Mouse (Mus musculus): ENCODE measurements at regions not wholly inside any gene's neighbourhood (a gene's known extent, or its start where the extent isn't known, plus 50 kb on each side); places are given as distances from the start of the nearest gene placed in this dataset.
"Not testable (repeated sequence)": the region's sequence is repeated elsewhere in the genome, so short reads cannot be mapped to it uniquely, and the experiment has no call there.

DNA sequence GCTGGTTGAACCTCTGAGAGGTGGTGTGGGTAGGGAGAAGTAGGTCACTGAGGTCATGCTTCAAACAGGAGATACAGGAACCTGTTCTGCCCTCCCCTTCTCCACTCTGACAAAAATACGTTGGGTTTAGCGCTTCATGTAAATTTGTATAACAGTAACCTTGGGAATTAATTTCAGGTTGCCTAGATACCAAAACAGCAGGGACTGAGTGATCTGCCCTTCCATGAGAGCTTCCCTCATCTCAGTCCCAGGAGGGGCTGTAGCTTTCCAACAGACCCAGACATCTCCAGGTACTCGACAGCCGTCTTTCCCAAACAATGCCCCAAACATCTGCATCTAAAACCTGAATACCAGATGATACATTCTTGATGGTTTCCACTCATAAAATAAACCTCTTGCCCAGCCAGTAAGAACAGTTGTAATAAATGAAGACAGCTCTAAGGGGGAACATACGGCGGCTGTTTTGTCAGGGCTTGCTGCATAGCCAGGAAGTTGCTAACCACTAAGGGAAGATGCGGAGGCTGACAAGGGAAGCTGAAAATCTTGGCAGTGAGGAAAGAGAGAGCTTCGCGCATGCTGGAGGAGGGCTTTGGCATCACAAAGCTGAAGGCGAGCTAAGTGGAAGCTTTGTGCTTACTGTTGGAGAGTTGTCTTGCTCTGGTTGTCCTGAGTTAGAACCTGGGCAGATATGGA is 137.4 kb upstream of the Daam1 start:
- H3K9me3 ChIP-seq (ENCODE audit: low read length): peaks cover 11% of the 10 kb centered on the region
- H3K36me3 ChIP-seq (ENCODE audit: insufficient read depth, low read length): no peaks in the 10 kb centered on the region
- no peaks in the 10 kb centered on the region for H3K27me3 ChIP-seq (ENCODE audit: insufficient read depth, low read length)
- TF ChIP-seq CTCF (conservative IDR thresholded peaks at IDR 0.05; ENCODE audit: low read length) (no peak), POU5F1 (IDR thresholded peaks at IDR 0.05; ENCODE audit: borderline replicate concordance, low read length) (no peak), NANOG (IDR thresholded peaks at IDR 0.05; ENCODE audit: borderline replicate concordance, low read length) (no peak)
- no peak overlapping the region for H3K4me3 ChIP-seq (replicated peaks; ENCODE audit: low read length)
- no peaks in the 10 kb centered on the region for H3K4me1 ChIP-seq (replicated peaks; ENCODE audit: low read depth, low read length)

- Histone ChIP-seq H3K27me3 (ENCODE audit: insufficient read depth, low read length) (no peaks in the 10 kb centered on the region), H3K36me3 (ENCODE audit: insufficient read depth, low read length) (no peaks in the 10 kb centered on the region), H3K4me3 (replicated peaks; ENCODE audit: low read length) (no peak overlapping the region), H3K9me3 (ENCODE audit: low read length) (peaks cover 14% of the 10 kb centered on the region), H3K4me1 (replicated peaks; ENCODE audit: low read depth, low read length) (peaks cover 7% of the 10 kb centered on the region)
- TF ChIP-seq CTCF (conservative IDR thresholded peaks at IDR 0.05; ENCODE audit: low read length): peak; percentile 53
- TF ChIP-seq NANOG (IDR thresholded peaks at IDR 0.05; ENCODE audit: borderline replicate concordance, low read length): no peak
These were observed 129.1 kb upstream of the Daam1 start for GRCm38 (mm10) chr12:71701753-71702152.

GRCm38 (mm10) chr12:71702181-71702580 is 128.7 kb upstream of the Daam1 start:
- H3K36me3 ChIP-seq (ENCODE audit: insufficient read depth, low read length): no peaks in the 10 kb centered on the region
- peaks cover 14% of the 10 kb centered on the region for H3K9me3 ChIP-seq (ENCODE audit: low read length)
- H3K4me1 ChIP-seq (replicated peaks; ENCODE audit: low read depth, low read length): peaks cover 7% of the 10 kb centered on the region
- H3K27me3 ChIP-seq (ENCODE audit: insufficient read depth, low read length): no peaks in the 10 kb centered on the region
- H3K4me3 ChIP-seq (replicated peaks; ENCODE audit: low read length): no peak overlapping the region
- TF ChIP-seq POU5F1 (IDR thresholded peaks at IDR 0.05; ENCODE audit: borderline replicate concordance, low read length): no peak
- no peak for TF ChIP-seq CTCF (conservative IDR thresholded peaks at IDR 0.05; ENCODE audit: low read length)
- no peak for TF ChIP-seq NANOG (IDR thresholded peaks at IDR 0.05; ENCODE audit: borderline replicate concordance, low read length)

DNA sequence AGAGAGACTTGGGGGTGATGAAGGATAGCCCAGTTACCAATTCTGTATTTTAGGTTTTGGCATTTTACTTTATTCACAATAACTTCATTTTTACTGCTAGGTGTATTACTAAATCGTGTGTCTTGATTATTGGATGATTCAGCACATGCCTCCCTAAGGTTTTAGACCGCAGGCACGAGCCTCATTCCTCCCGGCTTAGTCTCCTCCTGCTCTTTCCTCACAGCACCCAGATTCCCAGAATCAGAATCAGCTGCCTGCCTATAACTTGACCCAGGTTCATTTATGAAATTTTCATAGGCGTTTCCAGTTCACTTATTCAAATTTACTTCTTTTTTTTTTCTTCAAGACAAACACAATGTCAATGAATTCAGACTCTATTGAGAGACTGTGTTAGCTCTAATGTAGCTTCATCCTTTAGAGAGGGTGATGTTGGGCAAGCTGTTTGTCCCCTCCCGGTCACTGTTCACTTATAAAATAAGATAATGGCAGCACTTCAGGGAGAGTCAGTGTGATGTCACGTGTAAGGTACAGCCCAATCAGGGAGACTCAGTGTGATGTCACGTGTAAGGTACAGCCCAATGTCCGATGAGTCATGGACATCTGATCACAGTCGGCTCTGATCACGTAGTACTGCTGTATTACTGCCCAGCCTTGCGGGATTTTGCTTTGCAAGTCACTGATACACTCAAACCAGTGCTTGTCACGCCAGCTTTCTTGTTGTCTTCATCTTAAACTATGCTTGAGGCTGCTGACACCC is 127.6 kb upstream of the Daam1 start:
- Histone ChIP-seq H3K9me3 (ENCODE audit: low read length) (peaks cover 14% of the 10 kb centered on the region), H3K27me3 (ENCODE audit: insufficient read depth, low read length) (no peaks in the 10 kb centered on the region), H3K4me3 (replicated peaks; ENCODE audit: low read length) (no peak overlapping the region), H3K36me3 (ENCODE audit: insufficient read depth, low read length) (no peaks in the 10 kb centered on the region), H3K4me1 (replicated peaks; ENCODE audit: low read depth, low read length) (peaks cover 7% of the 10 kb centered on the region)
- TF ChIP-seq CTCF (conservative IDR thresholded peaks at IDR 0.05; ENCODE audit: low read length) (no peak), POU5F1 (IDR thresholded peaks at IDR 0.05; ENCODE audit: borderline replicate concordance, low read length) (no peak), NANOG (IDR thresholded peaks at IDR 0.05; ENCODE audit: borderline replicate concordance, low read length) (no peak)

GRCm38 (mm10) chr12:71704431-71704830 is 126.4 kb upstream of the Daam1 start:
- Histone ChIP-seq H3K36me3 (ENCODE audit: insufficient read depth, low read length) (no peaks in the 10 kb centered on the region), H3K27me3 (ENCODE audit: insufficient read depth, low read length) (peaks cover under 1% of the 10 kb centered on the region; the same call in 1 of the 2 replicates), H3K4me3 (replicated peaks; ENCODE audit: low read length) (no peak overlapping the region), H3K4me1 (replicated peaks; ENCODE audit: low read depth, low read length) (peaks cover 7% of the 10 kb centered on the region), H3K9me3 (ENCODE audit: low read length) (peaks cover 6% of the 10 kb centered on the region)
- no peak for TF ChIP-seq NANOG (IDR thresholded peaks at IDR 0.05; ENCODE audit: borderline replicate concordance, low read length)
- no peak for TF ChIP-seq POU5F1 (IDR thresholded peaks at IDR 0.05; ENCODE audit: borderline replicate concordance, low read length)
- TF ChIP-seq CTCF (conservative IDR thresholded peaks at IDR 0.05; ENCODE audit: low read length): no peak

- no peaks in the 10 kb centered on the region for H3K36me3 ChIP-seq (ENCODE audit: insufficient read depth, low read length)
- H3K27me3 ChIP-seq (ENCODE audit: insufficient read depth, low read length): peaks cover 3% of the 10 kb centered on the region; the same call in 1 of the 2 replicates
- no peaks in the 10 kb centered on the region for H3K9me3 ChIP-seq (ENCODE audit: low read length)
- TF ChIP-seq POU5F1 (IDR thresholded peaks at IDR 0.05; ENCODE audit: borderline replicate concordance, low read length) (no peak), CTCF (conservative IDR thresholded peaks at IDR 0.05; ENCODE audit: low read length) (peak; percentile 97), NANOG (IDR thresholded peaks at IDR 0.05; ENCODE audit: borderline replicate concordance, low read length) (no peak)
- H3K4me3 ChIP-seq (replicated peaks; ENCODE audit: low read length): no peak overlapping the region
- peaks cover 4% of the 10 kb centered on the region; the same call in 1 of the 2 replicates for H3K4me1 ChIP-seq (replicated peaks; ENCODE audit: low read depth, low read length)
These were observed 123.0 kb upstream of the Daam1 start for GRCm38 (mm10) chr12:71707727-71708369.

- Histone ChIP-seq H3K27me3 (ENCODE audit: insufficient read depth, low read length) (peaks cover 2% of the 10 kb centered on the region; the same call in 1 of the 2 replicates), H3K36me3 (ENCODE audit: insufficient read depth, low read length) (no peaks in the 10 kb centered on the region), H3K4me1 (replicated peaks; ENCODE audit: low read depth, low read length) (peaks cover 21% of the 10 kb centered on the region), H3K4me3 (replicated peaks; ENCODE audit: low read length) (no peak overlapping the region), H3K9me3 (ENCODE audit: low read length) (no peaks in the 10 kb centered on the region)
- TF ChIP-seq POU5F1 (IDR thresholded peaks at IDR 0.05; ENCODE audit: borderline replicate concordance, low read length) (no peak), CTCF (conservative IDR thresholded peaks at IDR 0.05; ENCODE audit: low read length) (no peak), NANOG (IDR thresholded peaks at IDR 0.05; ENCODE audit: borderline replicate concordance, low read length) (no peak)
These were observed 116.3 kb upstream of the Daam1 start for GRCm38 (mm10) chr12:71714606-71715005.

DNA sequence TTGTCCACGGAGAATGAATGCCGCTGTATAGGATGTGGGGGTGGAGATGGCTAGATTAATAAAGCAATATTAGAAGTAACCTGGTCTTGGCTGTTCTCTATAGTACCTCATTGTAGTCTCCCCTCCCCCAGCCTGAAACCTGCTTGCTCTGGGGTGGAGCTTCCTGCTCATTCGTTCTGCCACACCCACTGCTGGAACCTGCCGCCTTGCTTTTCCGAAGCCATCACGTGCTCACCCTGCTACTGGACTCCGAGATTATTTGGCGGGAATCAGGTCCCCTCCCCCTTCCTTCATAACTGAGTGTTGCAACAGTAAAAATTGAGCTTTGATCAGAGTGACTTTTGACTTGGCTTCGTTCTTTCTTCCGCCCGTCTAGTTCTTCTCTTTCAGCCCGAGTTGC is 112.5 kb upstream of the Daam1 start:
- not testable (repeated sequence) for H3K36me3 ChIP-seq (ENCODE audit: insufficient read depth, low read length); H3K9me3 ChIP-seq (ENCODE audit: low read length); H3K27me3 ChIP-seq (ENCODE audit: insufficient read depth, low read length); H3K4me3 ChIP-seq (replicated peaks; ENCODE audit: low read length)
- H3K4me1 ChIP-seq (replicated peaks; ENCODE audit: low read depth, low read length): peaks cover 21% of the 10 kb centered on the region
